Mouse (Mus musculus) heart, postnatal 0 days (tissue): ENCODE data around the gene Dnajb11.

Experiments used
- CTCF ChIP-seq: IDR thresholded peaks from 2 replicates; pipeline ENCODE4 v1.5.1; 2016; ENCODE audit warnings: antibody characterized with exemption, control low read depth, low read depth
- EP300 ChIP-seq: IDR thresholded peaks from 2 replicates; pipeline ENCODE4 v1.6.1; 2016; ENCODE audit warnings: antibody characterized with exemption, low read depth

- TF ChIP-seq EP300 (no peak), CTCF (no peak)
Observed at GRCm38 (mm10) chr16:22912886-22913285, 55.2 kb downstream of the Dnajb11 start.
